Mouse (Mus musculus) heart, postnatal 0 days (tissue): ENCODE results near the gene Capn5.

ENCODE experiments used
- CTCF ChIP-seq: IDR thresholded peaks from 2 replicates; pipeline ENCODE4 v1.5.1; 2016; ENCODE audit warnings: antibody characterized with exemption, control low read depth, low read depth
- EP300 ChIP-seq: IDR thresholded peaks from 2 replicates; pipeline ENCODE4 v1.6.1; 2016; ENCODE audit warnings: antibody characterized with exemption, low read depth

- TF ChIP-seq CTCF: no peak
- TF ChIP-seq EP300: no peak
Measured at GRCm38 (mm10) chr7:98104481-98105435, 73.3 kb downstream of the Capn5 start.
